Mouse (Mus musculus): ENCODE data around the gene Nrn1l. TPM values are rescaled to one million over a fixed set of nuclear protein-coding genes. Genes with fewer than 3 reads are reported as not detected.
A peak's percentile ranks its signal among the peaks of the same experiment; 100 is the strongest.

Gene Nrn1l
- polyA plus RNA-seq, 1 experiment, result 0.77 TPM

DNA sequence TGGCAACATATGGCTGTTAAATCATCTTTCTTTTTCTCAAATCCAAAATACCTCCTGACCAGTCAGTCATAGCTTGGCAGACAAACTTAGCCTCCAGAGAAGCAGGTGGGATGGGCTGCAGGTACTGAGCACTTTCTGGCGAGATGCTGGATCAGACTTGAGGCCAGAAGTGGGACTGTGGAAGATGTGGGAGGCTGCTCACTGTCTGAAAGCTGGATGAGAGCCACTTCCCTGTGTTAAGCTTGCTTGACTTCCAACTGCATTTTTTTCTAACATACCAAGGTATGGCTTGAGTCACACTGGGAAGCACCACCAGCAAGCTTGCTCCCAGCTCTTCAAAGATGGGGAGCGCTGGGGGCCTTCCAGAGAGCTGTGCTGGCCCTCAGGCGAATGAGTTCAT lies 31.8 kb downstream of the Nrn1l start:
- no peak overlapping the region for H3K4me3 ChIP-seq (ENCODE audit: insufficient read depth, low read depth, low read length)
- H3K4me1 ChIP-seq (ENCODE audit: control insufficient read depth, insufficient read depth, low read length), result no peaks in the 10 kb centered on the region
- H3K36me3 ChIP-seq (ENCODE audit: control insufficient read depth, insufficient read depth, low read length), result no peaks in the 10 kb centered on the region
- no peak overlapping the region for H3K27ac ChIP-seq (ENCODE audit: insufficient read depth, low read depth, low read length)
- TF ChIP-seq CTCF (conservative IDR thresholded peaks at IDR 0.05; ENCODE audit: insufficient read depth, insufficient read length, low read depth, low read length), result no peak
- no peak for TF ChIP-seq POLR2A (IDR thresholded peaks at IDR 0.05; ENCODE audit: low read depth, low read length)
- no peaks in the 10 kb centered on the region for H3K27me3 ChIP-seq (replicated peaks; ENCODE audit: control insufficient read depth, insufficient read depth, low read length)
- 79% methylated on average over 3 of the region's 3 CpGs for WGBS
- no peak for DNase-seq

DNA sequence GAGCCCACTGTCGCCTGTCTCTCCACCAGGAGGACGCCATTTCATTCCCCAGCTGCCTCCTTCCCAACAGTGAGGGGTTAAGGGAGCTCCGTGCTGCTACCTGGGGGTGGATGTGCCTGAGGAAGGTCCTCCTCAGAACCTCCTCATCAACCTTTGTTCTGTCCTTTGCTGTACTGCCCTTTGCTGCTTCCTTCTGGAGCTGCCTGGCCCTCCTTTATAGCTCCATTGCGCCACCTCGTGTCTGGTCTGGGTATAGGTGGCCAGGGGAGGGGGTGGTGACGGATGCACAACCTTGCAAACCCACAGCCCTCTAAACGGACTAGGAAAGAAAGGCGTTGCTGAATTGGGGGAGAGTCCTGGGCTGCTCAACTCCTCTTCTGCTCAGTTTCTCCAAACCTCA lies 37.2 kb downstream of the Nrn1l start:
- Histone ChIP-seq H3K27me3 (replicated peaks; ENCODE audit: control insufficient read depth, insufficient read depth, low read length) (no peaks in the 10 kb centered on the region), H3K4me1 (ENCODE audit: control insufficient read depth, insufficient read depth, low read length) (no peaks in the 10 kb centered on the region), H3K27ac (ENCODE audit: insufficient read depth, low read depth, low read length) (no peak overlapping the region), H3K36me3 (ENCODE audit: control insufficient read depth, insufficient read depth, low read length) (no peaks in the 10 kb centered on the region), H3K4me3 (ENCODE audit: insufficient read depth, low read depth, low read length) (no peak overlapping the region)
- no peak for TF ChIP-seq POLR2A (IDR thresholded peaks at IDR 0.05; ENCODE audit: low read depth, low read length)
- peak; percentile 97 for TF ChIP-seq CTCF (conservative IDR thresholded peaks at IDR 0.05; ENCODE audit: insufficient read depth, insufficient read length, low read depth, low read length)
- DNase-seq, result peak; percentile 81
- WGBS, result 20% methylated on average over 8 of the region's 8 CpGs

DNA sequence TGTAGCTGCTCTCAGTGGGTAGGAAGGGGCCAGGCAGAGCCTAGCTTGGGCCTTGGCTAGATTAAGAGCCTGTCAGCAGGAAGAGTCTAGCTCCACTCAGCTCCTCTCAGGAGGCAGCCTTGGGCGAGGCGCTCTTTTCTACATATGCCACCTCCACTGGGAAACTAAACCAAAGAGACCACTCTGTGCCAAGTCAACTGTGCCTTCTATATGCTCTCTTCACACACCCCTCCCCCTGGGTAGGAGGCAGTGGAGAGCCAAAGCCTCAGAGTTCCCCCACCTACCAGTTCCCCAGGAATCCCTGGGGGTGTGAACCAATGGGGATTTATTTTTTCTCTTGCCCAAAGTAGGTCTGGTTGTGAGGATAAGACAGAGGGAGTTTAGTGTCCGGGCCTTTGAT lies 37.9 kb downstream of the Nrn1l start:
- Histone ChIP-seq H3K4me1 (ENCODE audit: control insufficient read depth, insufficient read depth, low read length) (no peaks in the 10 kb centered on the region), H3K27me3 (replicated peaks; ENCODE audit: control insufficient read depth, insufficient read depth, low read length) (no peaks in the 10 kb centered on the region), H3K4me3 (ENCODE audit: insufficient read depth, low read depth, low read length) (no peak overlapping the region), H3K27ac (ENCODE audit: insufficient read depth, low read depth, low read length) (no peak overlapping the region), H3K36me3 (ENCODE audit: control insufficient read depth, insufficient read depth, low read length) (no peaks in the 10 kb centered on the region)
- no peak for DNase-seq
- 98% methylated on average over 3 of the region's 3 CpGs for WGBS
- no peak for TF ChIP-seq POLR2A (IDR thresholded peaks at IDR 0.05; ENCODE audit: low read depth, low read length)
- no peak for TF ChIP-seq CTCF (conservative IDR thresholded peaks at IDR 0.05; ENCODE audit: insufficient read depth, insufficient read length, low read depth, low read length)

DNA sequence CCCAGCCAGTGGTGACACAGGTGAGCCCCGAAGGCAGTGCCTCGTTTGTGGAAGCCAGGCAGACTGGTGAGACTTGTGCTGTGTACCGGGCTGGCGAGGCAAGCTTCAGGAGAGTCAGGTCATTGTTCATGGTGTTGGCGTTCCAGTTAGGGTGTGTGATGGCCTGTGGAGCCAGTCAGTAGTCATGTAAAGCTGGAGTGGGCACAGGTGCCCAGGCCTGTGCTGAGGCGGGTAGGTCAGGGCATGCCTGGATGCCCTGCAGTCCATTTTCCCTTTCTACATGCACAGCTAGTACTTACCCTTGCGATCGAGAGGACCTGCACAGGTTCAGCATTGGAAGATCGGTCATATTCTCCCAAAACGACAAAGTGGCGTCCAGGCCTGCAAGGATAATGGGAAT lies 39.2 kb downstream of the Nrn1l start:
- Histone ChIP-seq H3K4me1 (ENCODE audit: control insufficient read depth, insufficient read depth, low read length) (peaks cover 4% of the 10 kb centered on the region; the same call in 1 of the 2 replicates), H3K4me3 (ENCODE audit: insufficient read depth, low read depth, low read length) (no peak overlapping the region), H3K36me3 (ENCODE audit: control insufficient read depth, insufficient read depth, low read length) (no peaks in the 10 kb centered on the region), H3K27me3 (replicated peaks; ENCODE audit: control insufficient read depth, insufficient read depth, low read length) (no peaks in the 10 kb centered on the region), H3K27ac (ENCODE audit: insufficient read depth, low read depth, low read length) (no peak overlapping the region)
- TF ChIP-seq CTCF (conservative IDR thresholded peaks at IDR 0.05; ENCODE audit: insufficient read depth, insufficient read length, low read depth, low read length) (no peak), POLR2A (IDR thresholded peaks at IDR 0.05; ENCODE audit: low read depth, low read length) (no peak)
- WGBS, result 90% methylated on average over 11 of the region's 11 CpGs
- DNase-seq, result no peak

DNA sequence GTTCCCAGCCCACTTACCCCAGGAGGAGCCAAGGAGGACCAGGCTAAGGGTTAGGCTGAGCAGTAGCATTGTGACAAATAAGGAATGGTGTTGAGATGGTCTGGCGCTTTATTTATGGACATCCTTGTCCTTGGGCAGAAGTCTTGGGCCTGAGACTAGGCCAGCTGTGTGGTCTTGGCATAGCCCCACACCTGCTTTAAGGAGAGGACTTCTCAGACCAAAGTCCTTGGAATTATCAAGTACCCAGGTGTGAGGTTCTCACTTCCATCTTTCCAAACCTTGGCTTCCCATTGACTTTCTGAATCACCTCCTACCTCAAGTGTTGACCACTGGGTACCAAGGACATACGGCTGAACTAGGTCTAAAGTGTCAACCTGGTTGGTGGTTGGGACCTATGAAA lies 40.4 kb downstream of the Nrn1l start, which contains the start of gene Ctrl:
Gene Ctrl (minus strand): TSS at position 101 of the 400 bp plus-strand sequence.
- Histone ChIP-seq H3K27ac (ENCODE audit: insufficient read depth, low read depth, low read length) (no peak within 1 kb of the TSS), H3K4me1 (ENCODE audit: control insufficient read depth, insufficient read depth, low read length) (peaks cover 4% of the 10 kb centered on the region; the same call in 1 of the 2 replicates), H3K36me3 (ENCODE audit: control insufficient read depth, insufficient read depth, low read length) (no peaks in the 10 kb centered on the region), H3K27me3 (replicated peaks; ENCODE audit: control insufficient read depth, insufficient read depth, low read length) (no peaks in the 10 kb centered on the region), H3K4me3 (ENCODE audit: insufficient read depth, low read depth, low read length) (no peak within 1 kb of the TSS)
- TF ChIP-seq POLR2A (IDR thresholded peaks at IDR 0.05; ENCODE audit: low read depth, low read length) (no peak), CTCF (conservative IDR thresholded peaks at IDR 0.05; ENCODE audit: insufficient read depth, insufficient read length, low read depth, low read length) (no peak)
- no peak for DNase-seq
- 91% methylated on average over 2 of the region's 2 CpGs for WGBS

DNA sequence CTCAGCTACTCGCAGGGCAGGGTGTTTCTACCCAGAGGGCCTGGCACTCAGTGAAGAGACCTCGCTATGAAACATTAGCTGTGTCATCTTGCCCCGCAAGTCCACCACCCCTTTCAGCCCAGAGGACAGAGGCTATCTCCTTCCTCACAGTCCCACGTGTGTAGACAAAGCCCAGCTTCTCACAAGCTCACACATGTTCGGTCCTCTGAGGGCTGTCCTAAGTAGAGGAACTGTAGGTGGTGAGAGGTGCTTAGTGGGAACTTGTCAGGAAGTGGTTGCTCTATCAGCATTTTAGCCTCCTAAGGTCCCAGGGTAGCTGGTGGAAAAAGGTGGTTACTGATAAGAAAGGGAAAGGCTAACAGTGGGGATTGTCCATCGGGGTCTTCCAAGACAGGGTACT lies 41.7 kb downstream of the Nrn1l start:
- peaks cover 4% of the 10 kb centered on the region; the same call in 1 of the 2 replicates for H3K4me1 ChIP-seq (ENCODE audit: control insufficient read depth, insufficient read depth, low read length)
- WGBS, result 75% methylated on average over 6 of the region's 6 CpGs
- H3K27ac ChIP-seq (ENCODE audit: insufficient read depth, low read depth, low read length), result no peak overlapping the region
- H3K27me3 ChIP-seq (replicated peaks; ENCODE audit: control insufficient read depth, insufficient read depth, low read length), result no peaks in the 10 kb centered on the region
- no peak for DNase-seq
- no peaks in the 10 kb centered on the region for H3K36me3 ChIP-seq (ENCODE audit: control insufficient read depth, insufficient read depth, low read length)
- TF ChIP-seq POLR2A (IDR thresholded peaks at IDR 0.05; ENCODE audit: low read depth, low read length) (no peak), CTCF (conservative IDR thresholded peaks at IDR 0.05; ENCODE audit: insufficient read depth, insufficient read length, low read depth, low read length) (no peak)
- no peak overlapping the region for H3K4me3 ChIP-seq (ENCODE audit: insufficient read depth, low read depth, low read length)

DNA sequence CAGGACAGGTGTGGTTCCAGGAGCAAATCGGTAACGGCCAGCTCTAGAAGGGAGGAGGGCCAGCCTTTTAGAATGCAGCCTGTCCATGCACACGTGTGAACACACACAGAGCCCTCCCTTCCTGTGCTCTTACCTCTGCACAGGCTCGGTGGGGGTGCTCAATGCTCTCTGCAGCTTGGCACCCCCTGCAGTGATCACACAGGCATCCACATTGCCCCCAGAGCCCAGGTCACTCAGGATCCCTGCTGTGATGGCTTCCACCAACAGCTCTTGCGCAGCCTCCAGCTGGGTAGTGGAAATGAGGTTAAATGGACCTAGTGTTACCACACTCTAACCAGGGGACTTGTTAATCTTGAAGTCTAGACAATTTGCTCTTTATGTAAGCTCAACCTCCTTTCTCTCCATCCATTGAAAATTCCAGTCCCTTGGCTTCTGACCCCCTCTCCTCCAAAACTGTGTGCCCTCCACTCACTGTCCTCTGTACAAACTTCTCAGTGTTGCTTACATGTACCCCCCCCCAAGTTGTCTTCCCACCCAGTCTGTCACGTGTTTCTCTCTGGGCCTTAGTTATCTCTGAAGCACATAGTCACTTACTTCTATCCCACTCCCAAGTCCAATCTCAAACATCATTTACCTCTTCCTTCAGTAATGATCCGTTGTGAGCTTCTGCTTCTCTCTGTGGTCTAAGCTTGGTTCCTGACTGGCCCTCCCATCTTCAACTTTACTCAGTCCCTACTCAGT lies 42.7 kb downstream of the Nrn1l start:
- Histone ChIP-seq H3K36me3 (ENCODE audit: control insufficient read depth, insufficient read depth, low read length) (no peaks in the 10 kb centered on the region), H3K4me3 (ENCODE audit: insufficient read depth, low read depth, low read length) (no peak overlapping the region), H3K27me3 (replicated peaks; ENCODE audit: control insufficient read depth, insufficient read depth, low read length) (no peaks in the 10 kb centered on the region), H3K4me1 (ENCODE audit: control insufficient read depth, insufficient read depth, low read length) (peaks cover 4% of the 10 kb centered on the region; the same call in 1 of the 2 replicates), H3K27ac (ENCODE audit: insufficient read depth, low read depth, low read length) (no peak overlapping the region)
- no peak for DNase-seq
- 38% methylated on average over 7 of the region's 7 CpGs for WGBS
- TF ChIP-seq POLR2A (IDR thresholded peaks at IDR 0.05; ENCODE audit: low read depth, low read length) (no peak), CTCF (conservative IDR thresholded peaks at IDR 0.05; ENCODE audit: insufficient read depth, insufficient read length, low read depth, low read length) (no peak)

Measured in kidney, adult 2 months (tissue).